Mouse (Mus musculus) liver, embryonic 15.5 days (tissue): ENCODE measurements around the gene Cfc1. TPM values are rescaled to one million over a fixed set of nuclear protein-coding genes. Genes with fewer than 3 reads are reported as not detected.
"Not testable (repeated sequence)": the region's sequence is repeated elsewhere in the genome, so short reads cannot be mapped to it uniquely, and the experiment has no call there.

Experiments
- ATAC-seq: fragments of 200-750 bp; cut with Nextera tagmentation; 2 replicates; pipeline ENCODE4 v1.8.0; 2017; ENCODE audit warnings: moderate number of reproducible peaks, mild to moderate bottlenecking, moderate library complexity; ENCODE audit not compliant: insufficient read depth
- H3K27ac ChIP-seq: fragments of 300-500 bp; sonication (generic); replicated peaks from 2 replicates; pipeline ENCODE4 v1.5.1; 2015; ENCODE audit warnings: mild to moderate bottlenecking, inconsistent platforms
- H3K27me3 ChIP-seq: fragments of 300-500 bp; sonication (generic); 2 replicates; pipeline ENCODE4 v1.6.1; 2015; ENCODE audit warnings: mild to moderate bottlenecking, inconsistent platforms
- H3K36me3 ChIP-seq: fragments of 300-500 bp; sonication (generic); replicated peaks from 2 replicates; pipeline ENCODE4 v1.6.1; 2015; ENCODE audit warnings: moderate library complexity, mild to moderate bottlenecking, inconsistent platforms
- H3K4me1 ChIP-seq: fragments of 300-500 bp; sonication (generic); replicated peaks from 2 replicates; pipeline ENCODE4 v1.6.1; 2015; ENCODE audit warnings: inconsistent platforms
- H3K4me2 ChIP-seq: fragments of 300-500 bp; sonication (generic); 2 replicates; pipeline ENCODE4 v1.6.1; 2015; ENCODE audit warnings: moderate library complexity, mild to moderate bottlenecking, inconsistent platforms
- H3K4me3 ChIP-seq: fragments of 300-500 bp; sonication (generic); replicated peaks from 2 replicates; pipeline ENCODE4 v1.5.1; 2015; ENCODE audit warnings: mild to moderate bottlenecking, inconsistent platforms
- H3K9ac ChIP-seq: fragments of 300-500 bp; sonication (generic); 2 replicates; pipeline ENCODE4 v1.6.1; 2015; ENCODE audit warnings: moderate library complexity, mild to moderate bottlenecking, inconsistent platforms
- H3K9me3 ChIP-seq: fragments of 300-500 bp; sonication (generic); replicated peaks from 2 replicates; pipeline ENCODE4 v1.6.1; 2016; ENCODE audit warnings: inconsistent platforms
- WGBS: fragments of 180-500 bp; shearing (Covaris S2); methylation state at CpG from one replicate; pipeline ENCODE4 v1.1.7; 2015; ENCODE audit warnings: mixed read lengths; ENCODE audit not compliant: insufficient replicate concordance; 5-methylcytosine and 5-hydroxymethylcytosine counted together
- polyA plus RNA-seq: library from polyadenylated mRNA; unstranded; fragments of >200 nt; fragmentation: Nextera tagmentation; extraction: Ambion mirVana; gene quantifications from 2 replicates; pipeline ENCODE4 v1.2.1, GENCODE M21; 2015

Cfc1 gene
- polyA plus RNA-seq, 1 experiment from 2014 or later: not detected

DNA sequence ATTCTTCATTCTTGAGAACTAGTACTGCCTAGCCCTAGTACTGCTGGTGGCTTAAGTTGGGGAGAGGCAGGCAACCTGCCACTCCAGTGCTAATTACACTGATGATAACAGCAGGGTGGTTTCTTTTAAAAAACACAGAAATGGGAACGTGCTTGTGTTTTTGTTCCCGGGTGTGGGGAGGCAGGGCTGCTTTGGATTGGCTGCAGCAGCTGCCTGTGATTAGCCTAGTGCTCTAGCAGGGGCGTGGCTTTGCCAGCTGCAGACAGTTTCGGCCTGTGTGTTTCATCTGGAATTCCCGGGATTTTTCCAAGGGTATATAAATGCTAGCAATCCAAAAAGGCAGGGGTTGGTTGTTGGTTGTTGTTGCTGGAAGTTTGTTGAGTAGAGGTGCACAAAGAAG, 18.9 kb upstream of the Cfc1 start:
- H3K4me3 ChIP-seq: no peak overlapping the region
- 17% methylated on average over 5 of the region's 5 CpGs for WGBS
- no peak overlapping the region for H3K9ac ChIP-seq
- no peaks in the 10 kb centered on the region for H3K9me3 ChIP-seq
- no peaks in the 10 kb centered on the region for H3K27me3 ChIP-seq
- H3K27ac ChIP-seq: no peak overlapping the region
- H3K4me2 ChIP-seq: no peak overlapping the region
- no peaks in the 10 kb centered on the region for H3K36me3 ChIP-seq
- ATAC-seq: no peak
- no peaks in the 10 kb centered on the region for H3K4me1 ChIP-seq

DNA sequence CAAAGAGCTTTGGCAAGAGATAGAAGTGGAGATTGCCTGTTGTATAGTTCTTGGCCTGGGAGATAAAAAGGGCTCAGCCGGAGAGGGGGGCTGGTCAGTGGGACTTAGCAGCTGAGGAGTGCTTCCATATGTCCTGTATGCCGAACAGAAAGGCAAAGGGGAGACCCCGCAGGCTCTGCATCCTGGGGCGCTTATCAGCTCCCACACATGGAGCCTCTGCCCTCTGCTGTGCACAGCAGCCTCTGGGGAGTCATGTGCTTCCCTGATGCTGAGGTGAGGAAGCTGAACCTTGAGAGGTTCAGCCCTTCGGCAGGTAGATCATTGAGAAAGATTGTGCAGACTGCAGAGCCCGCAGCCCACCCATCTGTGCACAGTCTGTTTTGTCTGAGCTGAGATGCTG, 18.2 kb upstream of the Cfc1 start:
- H3K9ac ChIP-seq, H3K9me3 ChIP-seq, H3K27me3 ChIP-seq, ATAC-seq, H3K4me2 ChIP-seq, H3K4me3 ChIP-seq, H3K4me1 ChIP-seq, H3K27ac ChIP-seq, H3K36me3 ChIP-seq: not testable (repeated sequence)
- WGBS: 7% methylated on average over 6 of the region's 6 CpGs

DNA sequence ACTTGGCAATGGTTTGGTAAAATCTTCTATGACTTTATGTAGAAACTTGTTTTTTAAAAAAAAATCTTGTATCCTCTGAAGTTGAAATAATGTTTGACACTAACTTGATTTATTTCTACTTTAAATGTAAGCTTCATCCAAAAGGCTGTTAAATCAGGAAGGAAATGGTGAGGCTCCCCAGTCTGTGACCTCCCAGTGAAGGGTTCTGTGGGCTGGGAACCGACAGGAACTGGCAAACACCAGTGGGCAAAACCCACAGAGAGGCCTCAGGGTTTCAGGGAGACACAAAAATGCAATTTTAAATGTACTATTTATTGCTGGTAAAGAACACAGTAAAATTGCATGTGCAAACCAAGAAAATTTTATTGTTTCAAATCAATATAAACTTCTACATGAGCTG, 17.7 kb upstream of the Cfc1 start:
- WGBS: 7% methylated on average over 1 of the region's 1 CpGs
- ATAC-seq, H3K4me2 ChIP-seq, H3K4me1 ChIP-seq, H3K4me3 ChIP-seq, H3K9ac ChIP-seq, H3K27me3 ChIP-seq, H3K9me3 ChIP-seq, H3K27ac ChIP-seq, H3K36me3 ChIP-seq: not testable (repeated sequence)

DNA sequence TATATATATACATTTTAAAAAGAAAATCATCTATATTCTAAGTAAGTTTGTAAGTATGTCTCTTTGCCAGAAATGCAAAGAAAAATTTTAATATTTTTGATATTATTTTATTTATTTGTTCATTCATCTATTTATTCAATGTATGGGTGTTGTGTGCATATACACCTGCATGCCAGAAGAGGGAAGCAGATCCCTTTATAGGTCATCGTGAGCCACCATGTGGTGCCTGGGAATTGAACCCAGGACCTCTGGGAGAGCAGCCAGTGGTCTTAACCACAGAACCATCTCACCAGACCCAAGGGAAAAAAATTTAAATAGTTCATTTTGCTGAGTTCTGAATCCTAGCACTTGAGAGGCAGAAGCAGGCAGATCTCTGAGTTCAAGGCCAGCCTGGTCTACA, 17.2 kb upstream of the Cfc1 start:
- no peak overlapping the region for H3K4me2 ChIP-seq
- no peaks in the 10 kb centered on the region for H3K4me1 ChIP-seq
- ATAC-seq: no peak
- WGBS: 36% methylated on average over 1 of the region's 1 CpGs
- no peaks in the 10 kb centered on the region for H3K36me3 ChIP-seq
- no peak overlapping the region for H3K9ac ChIP-seq
- no peak overlapping the region for H3K27ac ChIP-seq
- no peak overlapping the region for H3K4me3 ChIP-seq
- no peaks in the 10 kb centered on the region for H3K27me3 ChIP-seq
- H3K9me3 ChIP-seq: no peaks in the 10 kb centered on the region

DNA sequence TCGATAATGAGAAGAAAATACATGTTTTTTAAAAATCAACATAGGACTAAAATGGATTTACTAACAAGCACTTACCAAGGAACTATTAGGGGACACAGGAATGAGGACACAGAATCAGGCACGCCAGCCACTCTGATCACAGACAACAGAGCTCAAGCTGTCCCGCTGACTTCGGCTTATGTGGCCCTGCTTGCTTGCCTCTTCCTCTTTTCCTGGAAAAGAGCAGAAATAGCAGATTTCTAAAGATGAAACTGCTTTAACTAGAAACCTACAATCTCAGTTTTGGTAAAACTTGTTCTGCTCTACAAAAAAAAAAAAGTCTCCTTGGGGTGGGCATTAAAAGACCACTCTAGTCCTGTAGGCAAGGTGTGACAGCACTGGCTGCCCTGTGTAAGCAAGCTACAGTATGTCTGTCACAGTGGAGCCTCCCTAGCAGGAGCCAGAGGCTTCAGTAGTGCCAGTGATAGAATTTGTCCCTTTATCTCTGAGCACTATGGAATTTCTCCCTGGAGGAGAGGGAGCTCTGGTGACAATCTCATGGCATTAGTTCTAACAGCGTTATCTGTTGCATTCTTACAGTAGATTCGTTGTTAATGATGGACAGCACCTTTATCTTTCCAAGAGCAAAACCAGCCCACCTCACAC, 13.1 kb upstream of the Cfc1 start:
- H3K9me3 ChIP-seq: no peaks in the 10 kb centered on the region
- 31% methylated on average over 6 of the region's 6 CpGs for WGBS
- H3K4me1 ChIP-seq: no peaks in the 10 kb centered on the region
- no peak overlapping the region for H3K27ac ChIP-seq
- H3K36me3 ChIP-seq: no peaks in the 10 kb centered on the region
- H3K9ac ChIP-seq: no peak overlapping the region
- no peak overlapping the region for H3K4me3 ChIP-seq
- H3K27me3 ChIP-seq: no peaks in the 10 kb centered on the region
- ATAC-seq: no peak
- no peak overlapping the region for H3K4me2 ChIP-seq

DNA sequence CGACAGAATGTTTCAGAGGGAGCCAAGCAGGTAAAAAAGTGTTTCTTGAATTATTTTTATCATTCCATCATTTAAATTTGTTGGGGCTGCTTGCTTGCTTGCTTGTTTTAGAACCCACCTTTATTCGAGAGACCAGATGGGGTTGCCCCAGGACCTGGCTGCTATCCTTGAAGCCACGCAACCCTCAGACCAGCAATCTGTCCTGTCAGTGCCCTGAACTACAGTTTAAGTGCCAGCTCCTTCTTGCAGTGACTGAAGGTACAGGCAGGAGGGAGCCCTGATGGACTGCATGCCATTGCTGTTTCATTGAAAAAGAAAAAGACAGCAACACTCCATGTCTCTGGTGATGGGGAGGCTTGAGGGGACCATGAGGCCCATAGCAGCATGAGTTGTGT, 12.6 kb upstream of the Cfc1 start:
- no peaks in the 10 kb centered on the region for H3K27me3 ChIP-seq
- WGBS: 51% methylated on average over 3 of the region's 3 CpGs
- H3K4me1 ChIP-seq: no peaks in the 10 kb centered on the region
- no peak for ATAC-seq
- H3K9ac ChIP-seq: no peak overlapping the region
- H3K27ac ChIP-seq: no peak overlapping the region
- no peaks in the 10 kb centered on the region for H3K36me3 ChIP-seq
- no peak overlapping the region for H3K4me3 ChIP-seq
- H3K9me3 ChIP-seq: no peaks in the 10 kb centered on the region
- no peak overlapping the region for H3K4me2 ChIP-seq

DNA sequence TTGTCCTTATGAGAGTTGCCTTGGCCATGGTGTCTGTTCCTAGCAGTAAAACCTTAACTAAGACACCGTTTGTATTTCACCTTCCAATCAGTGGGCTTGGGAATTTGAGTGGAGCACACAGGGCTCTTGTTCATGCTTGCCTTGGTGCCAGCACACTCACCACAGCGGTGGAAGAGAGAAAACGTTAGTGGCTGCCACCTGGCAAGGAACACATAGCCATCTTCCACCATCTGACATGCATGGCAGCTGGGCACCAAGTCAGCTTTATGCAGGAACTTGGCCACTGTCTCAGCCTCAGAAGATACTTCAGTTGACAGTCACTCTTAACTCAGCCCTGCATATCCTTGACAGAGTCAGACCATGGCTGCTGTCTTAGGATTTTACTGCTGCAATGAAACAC, 11.8 kb upstream of the Cfc1 start:
- no peak overlapping the region for H3K4me2 ChIP-seq
- H3K9ac ChIP-seq: no peak overlapping the region
- no peaks in the 10 kb centered on the region for H3K36me3 ChIP-seq
- no peak overlapping the region for H3K4me3 ChIP-seq
- WGBS: 54% methylated on average over 3 of the region's 3 CpGs
- no peaks in the 10 kb centered on the region for H3K27me3 ChIP-seq
- no peak overlapping the region for H3K27ac ChIP-seq
- ATAC-seq: no peak
- H3K9me3 ChIP-seq: no peaks in the 10 kb centered on the region
- no peaks in the 10 kb centered on the region for H3K4me1 ChIP-seq

DNA sequence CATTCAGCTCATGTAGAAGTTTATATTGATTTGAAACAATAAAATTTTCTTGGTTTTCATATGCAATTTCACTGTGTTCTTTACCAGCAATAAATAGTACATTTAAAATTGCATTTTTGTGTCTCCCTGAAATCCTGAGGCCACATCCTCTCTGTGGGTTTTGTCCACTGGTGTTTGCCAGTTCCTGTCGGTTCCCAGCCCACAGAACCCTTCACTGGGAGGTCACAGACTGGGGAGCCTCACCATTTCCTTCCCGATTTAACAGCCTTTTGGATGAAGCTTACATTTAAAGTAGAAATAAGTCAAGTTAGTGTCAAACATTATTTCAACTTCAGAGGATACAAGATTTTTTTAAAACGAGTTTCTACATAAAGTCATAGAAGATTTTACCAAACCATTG, 874 bp upstream of the Cfc1 start:
- not testable (repeated sequence) for H3K9me3 ChIP-seq, H3K4me1 ChIP-seq, H3K9ac ChIP-seq, H3K4me3 ChIP-seq, H3K4me2 ChIP-seq, ATAC-seq, H3K27ac ChIP-seq, H3K36me3 ChIP-seq
- H3K27me3 ChIP-seq: peaks cover 33% of the 10 kb centered on the region
- WGBS: 6% methylated on average over 3 of the region's 3 CpGs

DNA sequence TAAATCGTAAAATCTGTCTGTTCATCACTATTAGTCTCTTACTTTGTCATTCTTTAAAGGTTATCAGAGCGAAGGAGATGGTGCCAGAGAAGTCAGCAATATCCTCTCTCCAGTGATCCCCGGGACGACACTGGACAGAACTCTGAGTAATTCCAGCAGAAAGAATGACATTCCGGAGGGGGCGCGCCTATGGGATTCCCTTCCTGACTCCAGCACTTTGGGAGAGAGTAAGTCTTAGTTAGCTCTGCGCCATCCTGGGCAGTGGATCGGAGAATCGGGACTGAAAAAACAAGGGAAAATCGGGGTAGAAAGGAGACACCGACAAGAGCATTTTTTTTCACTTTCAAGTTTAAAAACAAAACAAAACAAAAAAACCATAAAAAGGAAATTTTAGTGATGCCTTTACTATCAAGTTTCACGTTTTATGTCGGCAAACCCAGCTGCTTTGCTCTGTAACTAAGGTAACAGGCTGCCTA, 881 bp downstream of the Cfc1 start:
- no peak overlapping the region for H3K4me2 ChIP-seq
- ATAC-seq: no peak
- H3K27me3 ChIP-seq: peaks cover 33% of the 10 kb centered on the region
- H3K4me3 ChIP-seq: no peak overlapping the region
- 4% methylated on average over 14 of the region's 14 CpGs for WGBS
- H3K4me1 ChIP-seq: no peaks in the 10 kb centered on the region
- no peaks in the 10 kb centered on the region for H3K9me3 ChIP-seq
- no peak overlapping the region for H3K9ac ChIP-seq
- no peaks in the 10 kb centered on the region for H3K36me3 ChIP-seq
- no peak overlapping the region for H3K27ac ChIP-seq

DNA sequence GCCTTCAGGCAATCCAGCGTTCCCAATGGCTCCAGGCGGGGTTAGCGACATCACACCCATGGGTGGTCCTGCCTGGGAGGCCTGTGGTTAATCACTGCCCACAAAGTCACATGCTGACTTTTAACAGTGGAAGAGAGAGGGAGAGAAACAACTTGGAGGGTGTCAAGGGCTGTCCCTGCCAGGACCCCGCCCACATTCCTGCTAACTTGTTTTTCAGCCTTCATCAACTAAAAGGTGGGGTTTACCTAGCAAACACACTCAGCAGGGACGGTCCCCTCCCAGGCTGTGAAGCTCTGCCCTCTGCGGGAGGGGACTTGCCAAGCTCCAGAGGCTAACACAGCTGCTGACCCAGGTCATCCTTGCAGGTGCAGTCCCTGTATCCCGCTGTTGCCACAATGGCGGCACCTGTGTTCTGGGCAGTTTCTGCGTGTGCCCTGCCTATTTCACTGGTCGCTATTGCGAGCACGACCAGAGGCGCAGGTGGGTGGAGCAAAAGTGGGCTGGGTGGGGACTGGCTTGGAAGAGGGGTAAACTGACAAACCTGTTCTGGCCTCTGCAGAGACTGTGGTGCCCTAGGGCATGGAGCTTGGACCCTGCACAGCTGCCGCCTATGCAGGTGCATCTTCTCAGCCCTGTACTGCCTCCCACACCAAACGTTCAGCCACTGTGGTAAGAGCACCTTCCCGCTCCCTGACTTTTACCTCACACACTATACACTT, 1.5 kb downstream of the Cfc1 start:
- Histone ChIP-seq H3K9me3 (no peaks in the 10 kb centered on the region), H3K36me3 (no peaks in the 10 kb centered on the region), H3K27me3 (peaks cover 36% of the 10 kb centered on the region), H3K4me2 (no peak overlapping the region), H3K9ac (no peak overlapping the region), H3K4me1 (no peaks in the 10 kb centered on the region), H3K4me3 (no peak overlapping the region), H3K27ac (no peak overlapping the region)
- ATAC-seq: no peak
- WGBS: 12% methylated on average over 16 of the region's 16 CpGs

DNA sequence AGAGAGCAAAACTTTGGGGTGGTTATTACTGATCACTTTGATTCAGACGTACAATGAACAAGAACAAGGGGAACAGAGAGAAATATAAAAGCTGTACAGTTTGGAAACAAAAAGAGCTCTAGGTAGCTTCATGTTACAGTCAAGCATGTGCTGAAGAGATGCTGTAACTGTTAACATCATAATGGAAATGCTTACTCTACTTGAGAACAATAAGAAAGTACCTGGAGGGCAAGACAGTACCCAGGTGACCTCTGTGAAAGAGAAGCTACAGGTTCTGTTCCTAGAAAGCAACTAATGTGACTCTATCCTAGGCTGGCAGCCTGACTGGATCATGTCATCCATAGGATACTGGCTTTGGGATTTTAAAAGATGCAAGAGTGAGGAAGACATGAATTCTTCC, 11.6 kb downstream of the Cfc1 start:
- no peak overlapping the region for H3K4me2 ChIP-seq
- no peaks in the 10 kb centered on the region for H3K4me1 ChIP-seq
- ATAC-seq: no peak
- no peak overlapping the region for H3K9ac ChIP-seq
- no peaks in the 10 kb centered on the region for H3K9me3 ChIP-seq
- 56% methylated on average over 1 of the region's 1 CpGs for WGBS
- no peaks in the 10 kb centered on the region for H3K36me3 ChIP-seq
- H3K27ac ChIP-seq: no peak overlapping the region
- no peak overlapping the region for H3K4me3 ChIP-seq
- no peaks in the 10 kb centered on the region for H3K27me3 ChIP-seq

DNA sequence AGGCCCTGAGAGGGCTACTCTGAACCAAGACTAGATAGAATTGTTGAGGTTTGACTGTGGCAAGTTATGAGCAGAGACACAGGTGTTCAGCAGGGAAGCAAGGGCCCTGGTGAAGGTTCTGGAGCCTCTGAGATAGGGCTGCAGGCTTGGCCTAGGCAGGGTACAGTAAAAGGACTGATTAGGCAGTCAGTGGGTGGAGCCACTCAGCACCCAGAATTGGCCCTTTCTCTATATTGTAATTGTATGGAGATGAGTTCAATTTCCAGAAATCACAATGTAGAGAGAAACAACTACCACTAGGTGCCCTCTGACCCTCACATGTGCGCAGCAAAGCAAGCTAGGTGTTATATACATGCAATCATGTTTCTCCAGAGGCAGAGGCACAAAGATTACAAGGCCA, 18.2 kb downstream of the Cfc1 start:
- Histone ChIP-seq H3K4me1 (no peaks in the 10 kb centered on the region), H3K27me3 (no peaks in the 10 kb centered on the region), H3K36me3 (no peaks in the 10 kb centered on the region), H3K4me3 (no peak overlapping the region), H3K9ac (no peak overlapping the region), H3K4me2 (no peak overlapping the region), H3K27ac (no peak overlapping the region), H3K9me3 (no peaks in the 10 kb centered on the region)
- WGBS: 79% methylated on average over 1 of the region's 1 CpGs
- ATAC-seq: no peak
